Mouse (Mus musculus) MEL (cell line): ENCODE data around the gene Disp1. TPM values are rescaled to one million over a fixed set of nuclear protein-coding genes. Genes with fewer than 3 reads are reported as not detected.

ENCODE experiments used
- DNase-seq: peaks from one replicate; pipeline ENCODE4 v3.0.0; 2011; ENCODE audit warnings: low read depth, low spot score
- H3K27ac ChIP-seq: 2 replicates; pipeline ENCODE4 v1.5.1; 2012; ENCODE audit warnings: low read depth, mild to moderate bottlenecking, control low read depth, low read length, moderate library complexity; ENCODE audit not compliant: control insufficient read depth
- H3K27me3 ChIP-seq, 2 experiments: fragments of 150-350 bp in 1 of 2; sonication (generic) in 1 of 2; 2 replicates each; pipeline ENCODE4 v1.6.1; 2012; ENCODE audit warnings: low read length in 2 of 2, mild to moderate bottlenecking in 2 of 2, improper control_type of control experiment in 1 of 2, moderate library complexity in 1 of 2; ENCODE audit not compliant: insufficient read depth in 2 of 2, control insufficient read depth in 1 of 2
- H3K36me3 ChIP-seq, 2 experiments: 2 replicates each; pipeline ENCODE4 v1.6.1; 2012 to 2014; ENCODE audit warnings: low read length in 2 of 2, improper control_type of control experiment in 1 of 2, inconsistent platforms in 1 of 2, mild to moderate bottlenecking in 1 of 2; ENCODE audit not compliant: insufficient read depth in 2 of 2, control insufficient read depth in 1 of 2
- H3K4me1 ChIP-seq, 2 experiments: fragments of 150-350 bp in 1 of 2; sonication (generic) in 1 of 2; 2 replicates each; pipeline ENCODE4 v1.6.1; 2012; ENCODE audit warnings: low read length in 2 of 2, improper control_type of control experiment in 1 of 2, mild to moderate bottlenecking in 1 of 2; ENCODE audit not compliant: insufficient read depth in 2 of 2, control insufficient read depth in 1 of 2
- H3K4me3 ChIP-seq, 2 experiments: fragments of 150-350 bp in 1 of 2; sonication (generic) in 1 of 2; 2 replicates each; pipeline ENCODE4 v1.5.1; 2012; ENCODE audit warnings: low read depth in 2 of 2, low read length in 2 of 2, mild to moderate bottlenecking in 2 of 2, moderate library complexity in 2 of 2, control low read depth in 1 of 2, improper control_type of control experiment in 1 of 2; ENCODE audit not compliant: control insufficient read depth in 1 of 2, insufficient read depth in 1 of 2
- H3K79me2 ChIP-seq: 2 replicates; pipeline ENCODE4 v1.6.1; 2012; ENCODE audit warnings: mild to moderate bottlenecking, low read length, moderate library complexity; ENCODE audit not compliant: control insufficient read depth, poor library complexity, insufficient read depth
- H3K9ac ChIP-seq: 2 replicates; pipeline ENCODE4 v1.6.1; 2012; ENCODE audit warnings: low read depth, mild to moderate bottlenecking, control low read depth, low read length, moderate library complexity; ENCODE audit not compliant: control insufficient read depth, poor library complexity, severe bottlenecking
- H3K9me3 ChIP-seq: fragments of 150-350 bp; sonication (generic); replicated peaks from 2 replicates; pipeline ENCODE4 v1.6.1; 2012; ENCODE audit warnings: mild to moderate bottlenecking, low read length, improper control_type of control experiment, moderate library complexity; ENCODE audit not compliant: insufficient read depth
- BHLHE40 ChIP-seq: IDR thresholded peaks from 2 replicates; pipeline ENCODE4 v1.6.1; 2012; ENCODE audit warnings: low read depth, mild to moderate bottlenecking, inconsistent platforms, low read length, improper control_type of control experiment, borderline replicate concordance
- CHD1 ChIP-seq: IDR thresholded peaks from 2 replicates; pipeline ENCODE4 v1.6.1; 2012; ENCODE audit warnings: low read depth, mild to moderate bottlenecking, inconsistent platforms, low read length, improper control_type of control experiment
- CHD2 ChIP-seq: IDR thresholded peaks from 2 replicates; pipeline ENCODE4 v1.6.1; 2011; ENCODE audit warnings: low read length, improper control_type of control experiment
- CTCF ChIP-seq, 3 experiments: IDR thresholded peaks in 2 of 3; conservative IDR thresholded peaks in 1 of 3; 2 replicates each; pipeline ENCODE4 v1.5.1; 2011 to 2012; ENCODE audit warnings: low read length in 3 of 3, low read depth in 2 of 3, mild to moderate bottlenecking in 2 of 3, improper control_type of control experiment in 1 of 3, inconsistent platforms in 1 of 3, mixed read lengths in 1 of 3, moderate library complexity in 1 of 3; ENCODE audit not compliant: control insufficient read depth in 1 of 3, insufficient read depth in 1 of 3, poor library complexity in 1 of 3, severe bottlenecking in 1 of 3
- E2F4 ChIP-seq: IDR thresholded peaks from 2 replicates; pipeline ENCODE4 v1.6.1; 2011; ENCODE audit warnings: low read depth, low read length, improper control_type of control experiment, borderline replicate concordance
- GATA1 ChIP-seq: IDR thresholded peaks from 2 replicates; pipeline ENCODE4 v1.6.1; 2011; ENCODE audit warnings: low read depth, low read length, improper control_type of control experiment
- KAT2A ChIP-seq: conservative IDR thresholded peaks from 2 replicates; pipeline ENCODE4 v1.6.1; 2012; ENCODE audit warnings: low read depth, low read length, improper control_type of control experiment, inconsistent platforms
- MEF2A ChIP-seq: IDR thresholded peaks from 2 replicates; pipeline ENCODE4 v1.6.1; 2014; ENCODE audit warnings: low read depth, mild to moderate bottlenecking, inconsistent platforms, low read length, improper control_type of control experiment; ENCODE audit not compliant: poor library complexity, insufficient replicate concordance, severe bottlenecking; ENCODE audit errors: extremely low read depth
- MYB ChIP-seq: IDR thresholded peaks from 2 replicates; pipeline ENCODE4 v1.6.1; 2011; ENCODE audit warnings: mild to moderate bottlenecking, low read depth, low read length, improper control_type of control experiment
- POLR2AphosphoS2 ChIP-seq: IDR thresholded peaks from 2 replicates; pipeline ENCODE4 v1.6.1; 2011; ENCODE audit warnings: low read length, improper control_type of control experiment
- POLR2AphosphoS5 ChIP-seq: IDR thresholded peaks from 2 replicates; pipeline ENCODE4 v1.6.1; 2012; ENCODE audit warnings: low read depth, borderline replicate concordance, mild to moderate bottlenecking, inconsistent platforms, low read length, moderate library complexity, mixed read lengths
- SMC3 ChIP-seq: IDR thresholded peaks from 2 replicates; pipeline ENCODE4 v1.6.1; 2011; ENCODE audit warnings: low read depth, low read length, improper control_type of control experiment
- TAL1 ChIP-seq: IDR thresholded peaks from 2 replicates; pipeline ENCODE4 v1.6.1; 2012; ENCODE audit warnings: mild to moderate bottlenecking, inconsistent platforms, low read length, moderate library complexity, mixed read lengths
- TCF12 ChIP-seq: IDR thresholded peaks from 2 replicates; pipeline ENCODE4 v1.6.1; 2014; ENCODE audit warnings: low read depth, mild to moderate bottlenecking, inconsistent platforms, low read length, improper control_type of control experiment, moderate library complexity
- USF2 ChIP-seq, 2 experiments: IDR thresholded peaks; 2 replicates each; pipeline ENCODE4 v1.6.1; 2011 to 2012; ENCODE audit warnings: improper control_type of control experiment in 2 of 2, low read length in 2 of 2, borderline replicate concordance in 1 of 2, inconsistent platforms in 1 of 2, low read depth in 1 of 2, mild to moderate bottlenecking in 1 of 2; ENCODE audit not compliant: insufficient read depth in 1 of 2
- ZC3H11A ChIP-seq: IDR thresholded peaks from 2 replicates; pipeline ENCODE4 v1.6.1; 2012; ENCODE audit warnings: low read depth, mild to moderate bottlenecking, inconsistent platforms, low read length, improper control_type of control experiment
- ZMIZ1 ChIP-seq: IDR thresholded peaks from 2 replicates; pipeline ENCODE4 v1.6.1; 2012; ENCODE audit warnings: low read depth, mild to moderate bottlenecking, inconsistent platforms, low read length, improper control_type of control experiment, moderate library complexity
- polyA plus RNA-seq, 2 experiments: library from polyadenylated mRNA; stranded (reverse) in 1 of 2; unstranded in 1 of 2; fragments of >175 nt in 1 of 2; fragments of >200 nt in 1 of 2; gene quantifications; 2 replicates each; pipeline versions ENCODE4 v1.2.1 to v1.2.4; 2012; ENCODE audit warnings: low replicate concordance in 2 of 2, low read depth in 1 of 2; ENCODE audit not compliant: insufficient read length in 2 of 2, insufficient read depth in 1 of 2, missing spikeins in 1 of 2
- total RNA-seq: library from RNA; depleted of rRNA; stranded (reverse); fragments of 300-350 nt; gene quantifications from 2 replicates; pipeline ENCODE4 v1.2.3, GENCODE M21; 2012

The Disp1 gene
- total and polyA plus RNA-seq, 3 experiments, result 6.3 to 9.9 TPM; not detected in 1

DNA sequence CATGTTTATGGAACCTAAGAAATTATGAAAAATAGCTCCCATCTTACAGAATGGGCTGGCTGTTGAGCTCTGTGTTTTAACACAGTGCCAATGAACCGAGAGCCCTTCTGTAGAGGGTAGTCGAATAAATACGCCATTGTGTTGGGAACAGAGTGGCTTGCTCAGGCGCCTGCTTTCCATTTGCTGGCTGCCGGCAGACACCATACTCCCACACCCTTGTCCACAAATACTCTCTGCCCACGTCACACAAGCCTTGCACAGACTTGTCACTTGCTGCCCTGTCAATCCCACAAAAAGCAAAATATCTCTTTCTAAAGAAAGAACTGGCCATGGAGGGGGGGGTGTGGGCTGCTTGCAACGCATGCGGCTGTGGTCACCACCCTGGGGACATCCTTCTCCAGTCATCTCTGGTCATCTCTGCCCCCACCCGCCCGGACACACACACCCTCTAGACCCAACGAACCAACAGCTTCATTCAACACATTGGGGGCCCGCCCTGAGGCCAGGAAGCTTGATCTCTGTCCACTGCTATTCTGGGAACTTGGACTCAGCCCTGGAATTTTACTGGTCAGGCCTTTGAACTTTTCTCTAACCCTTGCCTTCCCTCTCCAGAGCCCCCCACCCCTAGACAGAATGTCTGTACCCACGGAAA is 178.0 kb downstream of the Disp1 start:
- Histone ChIP-seq H3K4me1 (no peaks in the 10 kb centered on the region), H3K79me2 (no peaks in the 10 kb centered on the region), H3K4me3 (no peak overlapping the region), H3K27me3 (peaks cover 2% of the 10 kb centered on the region in 2 experiments; a peak in 3 of 4 replicates), H3K27ac (no peak overlapping the region), H3K9me3 (no peaks in the 10 kb centered on the region), H3K9ac (no peak overlapping the region), H3K36me3 (no peaks in the 10 kb centered on the region)
- TF ChIP-seq CTCF (IDR thresholded peaks at IDR 0.05 in 2 of 3, conservative IDR thresholded peaks at IDR 0.05 in 1 of 3; ENCODE audit: control insufficient read depth in 1 of 3, insufficient read depth in 1 of 3, low read depth in 2 of 3, low read length in 3 of 3, poor library complexity in 1 of 3, severe bottlenecking in 1 of 3) (no peak), ZC3H11A (no peak), POLR2AphosphoS5 (no peak), POLR2AphosphoS2 (no peak), SMC3 (no peak), CHD2 (no peak), TCF12 (no peak), MEF2A (no peak), KAT2A (no peak), BHLHE40 (no peak), USF2 (IDR thresholded peaks at IDR 0.05; ENCODE audit: borderline replicate concordance in 1 of 2, insufficient read depth in 1 of 2, low read depth in 1 of 2, low read length in 2 of 2) (no peak)
- DNase-seq, result no peak

DNA sequence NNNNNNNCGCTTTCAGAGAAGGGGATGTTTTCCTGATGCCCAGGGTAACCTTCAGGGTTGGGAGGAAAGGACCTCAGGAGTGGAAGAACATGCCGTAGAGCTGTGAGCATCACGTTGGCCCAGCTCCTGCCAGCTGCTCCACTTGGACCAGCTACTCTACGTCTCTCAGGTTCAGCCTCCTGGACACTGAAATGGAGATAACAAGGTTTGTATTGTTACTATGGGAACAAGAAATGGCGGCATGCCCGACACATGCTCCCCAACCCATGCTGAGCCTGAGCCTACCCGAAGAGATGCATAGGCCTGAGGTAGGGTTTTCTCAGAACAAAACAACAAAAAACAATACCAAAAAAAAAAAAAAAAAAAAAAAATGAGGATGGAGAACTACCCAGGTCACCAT is 179.6 kb downstream of the Disp1 start:
- DNase-seq, result no peak
- TF ChIP-seq USF2 (IDR thresholded peaks at IDR 0.05; ENCODE audit: borderline replicate concordance in 1 of 2, insufficient read depth in 1 of 2, low read depth in 1 of 2, low read length in 2 of 2), result no peak
- no peak for TF ChIP-seq ZMIZ1
- no peak for TF ChIP-seq CHD1
- no peak for TF ChIP-seq TCF12
- no peak for TF ChIP-seq POLR2AphosphoS5
- TF ChIP-seq POLR2AphosphoS2, result no peak
- TF ChIP-seq TAL1, result no peak
- no peak for TF ChIP-seq ZC3H11A
- TF ChIP-seq E2F4, result no peak
- TF ChIP-seq SMC3, result no peak
- TF ChIP-seq MEF2A, result no peak
- TF ChIP-seq MYB, result no peak
- TF ChIP-seq GATA1, result no peak
- H3K27me3 ChIP-seq, result peaks cover 2% of the 10 kb centered on the region in 2 experiments; a peak in 3 of 4 replicates
- no peaks in the 10 kb centered on the region for H3K79me2 ChIP-seq
- no peak overlapping the region for H3K27ac ChIP-seq
- no peak overlapping the region for H3K4me3 ChIP-seq
- no peak overlapping the region for H3K9ac ChIP-seq
- no peaks in the 10 kb centered on the region for H3K9me3 ChIP-seq
- H3K4me1 ChIP-seq, result no peaks in the 10 kb centered on the region
- H3K36me3 ChIP-seq, result no peaks in the 10 kb centered on the region
